Mouse (Mus musculus): ENCODE measurements around the gene Nwd2. TPM values are rescaled to one million over a fixed set of nuclear protein-coding genes. Genes with fewer than 3 reads are reported as not detected.

Gene Nwd2
- polyA plus RNA-seq, 1 experiment from 2014 or later: 0.14 TPM

- Histone ChIP-seq H3K27ac (no peak overlapping the region), H3K4me3 (no peak overlapping the region), H3K9me3 (peaks cover 2% of the 10 kb centered on the region; the same call in 1 of the 2 replicates), H3K27me3 (ENCODE audit: insufficient read depth, poor library complexity, severe bottlenecking) (no peaks in the 10 kb centered on the region), H3K4me1 (peaks cover 2% of the 10 kb centered on the region; the same call in 1 of the 2 replicates), H3K36me3 (no peaks in the 10 kb centered on the region)
- DNase-seq (ENCODE audit: low spot score): no peak
- WGBS: 78% methylated on average over 12 of the region's 12 CpGs
Observed at GRCm38 (mm10) chr5:63839801-63840416, 191.0 kb downstream of the Nwd2 start.

GRCm38 (mm10) chr5:63847080-63847479 is 198.2 kb downstream of the Nwd2 start:
- no peak overlapping the region for H3K27ac ChIP-seq
- peaks cover 10% of the 10 kb centered on the region for H3K9me3 ChIP-seq
- no peak for DNase-seq (ENCODE audit: low spot score)
- H3K4me3 ChIP-seq: no peak overlapping the region
- H3K27me3 ChIP-seq (ENCODE audit: insufficient read depth, poor library complexity, severe bottlenecking): no peaks in the 10 kb centered on the region
- WGBS: 89% methylated on average over 8 of the region's 8 CpGs
- no peaks in the 10 kb centered on the region for H3K4me1 ChIP-seq
- H3K36me3 ChIP-seq: no peaks in the 10 kb centered on the region

- no peak for DNase-seq (ENCODE audit: low spot score)
Observed at GRCm38 (mm10) chr5:63847541-63848226, 198.8 kb downstream of the Nwd2 start.

GRCm38 (mm10) chr5:63858901-63859300 is 210.0 kb downstream of the Nwd2 start:
- Histone ChIP-seq H3K4me1 (no peaks in the 10 kb centered on the region), H3K9me3 (no peaks in the 10 kb centered on the region), H3K27ac (no peak overlapping the region), H3K36me3 (no peaks in the 10 kb centered on the region), H3K27me3 (ENCODE audit: insufficient read depth, poor library complexity, severe bottlenecking) (no peaks in the 10 kb centered on the region), H3K4me3 (no peak overlapping the region)
- DNase-seq (ENCODE audit: low spot score): no peak
- 76% methylated on average over 8 of the region's 8 CpGs for WGBS

More at GRCm38 (mm10) chr5:63847541-63848226, 198.8 kb downstream of the Nwd2 start:
- WGBS: 83% methylated on average over 13 of the region's 13 CpGs
- Histone ChIP-seq H3K27me3 (ENCODE audit: insufficient read depth, poor library complexity, severe bottlenecking) (no peaks in the 10 kb centered on the region), H3K4me1 (no peaks in the 10 kb centered on the region), H3K9me3 (peaks cover 10% of the 10 kb centered on the region), H3K36me3 (no peaks in the 10 kb centered on the region), H3K4me3 (no peak overlapping the region), H3K27ac (no peak overlapping the region)

Other genes with a start within 250 kb of the Nwd2 start
- gene 0610040J01Rik, start 163.3 kb downstream of the Nwd2 start, polyA plus RNA-seq (2016; fragmentation: Nextera tagmentation; extraction: Ambion mirVana): 1.2 and 7.1 TPM in 2 replicates